Mouse (Mus musculus) heart, postnatal 25 days (tissue): ENCODE data around the gene Slc25a19. TPM values are rescaled to one million over a fixed set of nuclear protein-coding genes. Genes with fewer than 3 reads are reported as not detected.
"Not testable (repeated sequence)": the region's sequence is repeated elsewhere in the genome, so short reads cannot be mapped to it uniquely, and the experiment has no call there.

Experiments
- DNase-seq: peaks from one replicate; pipeline ENCODE4 v3.0.0; 2022; ENCODE audit warnings: low spot score
- intact Hi-C: fragments of 180-260 bp; cut with DNase I; formaldehyde crosslinking; loops from one replicate; pipeline ENCODE4 v1.15.1; 2025
- total RNA-seq, 2 experiments: library from RNA; stranded (reverse); gene quantifications; 2 replicates each; pipeline ENCODE4 v1.2.3; 2021

Gene Slc25a19
- total RNA-seq, result 10 to 100 TPM; 41.6 to 45.9 TPM

GRCm38 (mm10) chr11:115627705-115628464 lies at the start of gene Slc25a19:
Gene Slc25a19 (minus strand): TSS chr11:115628295.
- intact Hi-C loops, result no loop called here
- DNase-seq, result peak; percentile 99

- DNase-seq, result no peak
- intact Hi-C loops, result no loop called here
Measured at GRCm38 (mm10) chr11:115677511-115677910, 49.4 kb upstream of the Slc25a19 start.

GRCm38 (mm10) chr11:115676738-115677137 lies 48.6 kb upstream of the Slc25a19 start:
- no peak for DNase-seq
- intact Hi-C loops, result no loop called here

- intact Hi-C loops, result no loop called here
- no peak for DNase-seq
Measured at GRCm38 (mm10) chr11:115674235-115674865, 46.3 kb upstream of the Slc25a19 start.

- no peak for DNase-seq
Measured at GRCm38 (mm10) chr11:115673471-115674234, 45.6 kb upstream of the Slc25a19 start.

GRCm38 (mm10) chr11:115672226-115672987 lies 44.3 kb upstream of the Slc25a19 start:
- intact Hi-C loops, result no loop called here
- no peak for DNase-seq

More at GRCm38 (mm10) chr11:115673471-115674234, 45.6 kb upstream of the Slc25a19 start:
- intact Hi-C loops, result no loop called here

- DNase-seq, result no peak
- intact Hi-C loops, result no loop called here
Measured at GRCm38 (mm10) chr11:115670451-115671050, 42.5 kb upstream of the Slc25a19 start.

- intact Hi-C loops, result no loop called here
- no peak for DNase-seq
Measured at GRCm38 (mm10) chr11:115663676-115664335, 35.7 kb upstream of the Slc25a19 start.

GRCm38 (mm10) chr11:115660376-115660775 lies 32.3 kb upstream of the Slc25a19 start:
- DNase-seq, result no peak
- intact Hi-C loops, result no loop called here

- DNase-seq, result no peak
- intact Hi-C loops, result no loop called here
Measured at GRCm38 (mm10) chr11:115658521-115658920, 30.4 kb upstream of the Slc25a19 start.

GRCm38 (mm10) chr11:115654128-115654527 lies 26.0 kb upstream of the Slc25a19 start:
- no peak for DNase-seq
- intact Hi-C loops, result no loop called here

- intact Hi-C loops, result no loop called here
- no peak for DNase-seq
Measured at GRCm38 (mm10) chr11:115653194-115653593, 25.1 kb upstream of the Slc25a19 start.

GRCm38 (mm10) chr11:115651680-115652079 lies 23.6 kb upstream of the Slc25a19 start:
- intact Hi-C loops, result no loop called here
- no peak for DNase-seq

GRCm38 (mm10) chr11:115649706-115650105 lies 21.6 kb upstream of the Slc25a19 start:
- intact Hi-C loops, result no loop called here

GRCm38 (mm10) chr11:115647459-115647858 lies 19.4 kb upstream of the Slc25a19 start:
- no peak for DNase-seq
- intact Hi-C loops, result loop anchor here (1.0 to 2.0 kb wide), 2 partner anchors 67 to 167 kb away; partner anchors contain the start of gene Tsen54

More at GRCm38 (mm10) chr11:115649706-115650105, 21.6 kb upstream of the Slc25a19 start:
- no peak for DNase-seq

- intact Hi-C loops, result loop anchor here (2.0 kb wide), 1 partner anchor 168 kb away; the partner anchor contains the start of gene Tsen54
- no peak for DNase-seq
Measured at GRCm38 (mm10) chr11:115646439-115646838, 18.3 kb upstream of the Slc25a19 start.

GRCm38 (mm10) chr11:115645498-115645897 lies 17.4 kb upstream of the Slc25a19 start:
- intact Hi-C loops, DNase-seq: not testable (repeated sequence)

GRCm38 (mm10) chr11:115644308-115644707 lies 16.2 kb upstream of the Slc25a19 start:
- no peak for DNase-seq
- intact Hi-C loops, result no loop called here

- intact Hi-C loops, result no loop called here
- no peak for DNase-seq
Measured at GRCm38 (mm10) chr11:115643265-115643664, 15.2 kb upstream of the Slc25a19 start.
